Mouse (Mus musculus): ENCODE data around the gene Ccl6. TPM values are rescaled to one million over a fixed set of nuclear protein-coding genes. Genes with fewer than 3 reads are reported as not detected.

Ccl6 gene
- polyA plus RNA-seq, 1 experiment = 218 TPM

DNA sequence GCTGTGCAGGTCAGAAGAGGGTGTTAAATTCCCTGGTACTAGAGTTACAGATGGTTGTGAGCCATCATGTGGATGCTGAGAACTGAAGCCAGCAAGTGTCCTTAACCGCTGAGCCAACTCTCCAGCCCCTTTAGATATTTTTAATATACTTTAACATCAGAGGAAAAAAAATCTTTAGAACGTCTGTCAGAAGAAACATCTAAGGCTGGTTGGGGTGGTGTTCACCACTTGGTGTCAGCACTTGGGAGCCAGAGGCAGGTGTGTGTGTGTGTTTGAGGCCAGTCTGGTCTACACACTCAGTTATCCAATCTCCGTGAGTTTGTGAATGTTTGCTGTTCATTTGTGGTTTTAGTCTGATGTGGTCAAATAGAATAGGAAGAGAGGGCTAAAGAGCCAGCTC lies 13.9 kb downstream of the Ccl6 start:
- peaks cover 2% of the 10 kb centered on the region; the same call in 1 of the 2 replicates for H3K4me1 ChIP-seq (ENCODE audit: control insufficient read depth, insufficient read depth, low read length)
- no peak for TF ChIP-seq POLR2A (IDR thresholded peaks at IDR 0.05; ENCODE audit: borderline replicate concordance, control insufficient read depth, low read depth, low read length)
- no peak for TF ChIP-seq CTCF (IDR thresholded peaks at IDR 0.05; ENCODE audit: control insufficient read depth, insufficient read depth, low read length)
- 32% methylated on average over 3 of the region's 3 CpGs for WGBS
- H3K4me3 ChIP-seq (replicated peaks; ENCODE audit: control insufficient read depth, low read depth, low read length) = no peak overlapping the region
- no peak overlapping the region for H3K27ac ChIP-seq (ENCODE audit: control insufficient read depth, insufficient read depth, low read depth, low read length, poor library complexity)

GRCm38 (mm10) chr11:83578186-83578760 lies 14.6 kb downstream of the Ccl6 start, which contains the start of gene Ccl9:
Gene Ccl9, minus strand, starts transcription at chr11:83578636.
- Histone ChIP-seq H3K27ac (ENCODE audit: control insufficient read depth, insufficient read depth, low read depth, low read length, poor library complexity) (no peak within 1 kb of the TSS), H3K4me1 (ENCODE audit: control insufficient read depth, insufficient read depth, low read length) (peaks cover 2% of the 10 kb centered on the region; the same call in 1 of the 2 replicates), H3K4me3 (replicated peaks; ENCODE audit: control insufficient read depth, low read depth, low read length) (no peak within 1 kb of the TSS)
- 27% methylated on average over 2 of the region's 2 CpGs for WGBS
- TF ChIP-seq CTCF (IDR thresholded peaks at IDR 0.05; ENCODE audit: control insufficient read depth, insufficient read depth, low read length) (no peak), POLR2A (IDR thresholded peaks at IDR 0.05; ENCODE audit: borderline replicate concordance, control insufficient read depth, low read depth, low read length) (no peak)

DNA sequence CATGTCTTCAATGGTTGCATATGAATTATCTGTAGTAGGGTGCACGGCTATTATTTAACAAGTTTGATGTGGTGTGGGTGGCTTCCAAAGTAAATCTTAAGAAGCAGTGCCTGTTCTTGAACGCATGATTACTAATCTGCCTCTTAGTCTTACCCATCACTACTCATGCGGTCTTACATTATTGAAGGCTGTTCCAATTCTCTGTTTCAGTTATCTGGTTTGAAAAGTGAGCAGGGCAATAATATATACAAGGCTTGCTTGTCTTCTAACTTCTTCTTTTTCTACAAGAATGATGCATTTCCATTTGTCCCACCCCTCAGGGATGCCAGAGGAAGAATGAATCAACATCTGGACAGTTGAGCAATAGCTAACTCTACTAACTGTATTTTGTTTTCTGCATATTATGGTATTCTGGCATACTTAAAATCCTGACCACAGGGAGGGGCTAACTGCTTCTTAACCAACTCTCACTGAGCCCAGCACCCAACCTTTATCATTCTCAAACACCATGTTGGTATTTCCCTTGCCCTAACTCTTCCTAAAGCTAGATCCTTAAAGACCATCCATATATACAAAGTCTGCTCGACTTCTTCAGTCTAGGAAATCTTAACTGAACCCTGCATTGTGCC lies 15.8 kb downstream of the Ccl6 start:
- Histone ChIP-seq H3K27ac (ENCODE audit: control insufficient read depth, insufficient read depth, low read depth, low read length, poor library complexity) (no peak overlapping the region), H3K4me1 (ENCODE audit: control insufficient read depth, insufficient read depth, low read length) (peaks cover 5% of the 10 kb centered on the region), H3K4me3 (replicated peaks; ENCODE audit: control insufficient read depth, low read depth, low read length) (no peak overlapping the region)
- 14% methylated on average over 4 of the region's 4 CpGs for WGBS
- TF ChIP-seq POLR2A (IDR thresholded peaks at IDR 0.05; ENCODE audit: borderline replicate concordance, control insufficient read depth, low read depth, low read length) (no peak), CTCF (IDR thresholded peaks at IDR 0.05; ENCODE audit: control insufficient read depth, insufficient read depth, low read length) (no peak)

DNA sequence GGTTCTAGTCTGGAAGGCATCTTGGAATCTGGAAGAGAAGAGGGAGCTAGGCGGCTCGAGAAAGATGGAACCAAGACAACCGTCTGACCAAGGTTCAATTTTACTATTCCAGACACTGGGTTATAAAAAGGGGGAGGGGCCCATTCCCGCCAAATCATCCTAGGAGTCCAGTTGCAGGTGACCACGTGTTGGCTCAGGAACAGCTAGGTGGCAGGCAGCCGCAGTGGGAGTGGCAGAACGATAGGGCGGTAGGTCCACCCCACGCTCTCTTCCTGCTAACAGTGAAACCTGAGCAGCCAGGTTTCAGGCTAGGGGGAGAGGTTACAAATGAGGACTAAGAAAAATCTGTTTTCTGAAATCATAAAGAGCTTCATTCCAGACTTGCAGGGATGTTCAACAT lies 20.1 kb downstream of the Ccl6 start:
- Histone ChIP-seq H3K4me3 (replicated peaks; ENCODE audit: control insufficient read depth, low read depth, low read length) (no peak overlapping the region), H3K27ac (ENCODE audit: control insufficient read depth, insufficient read depth, low read depth, low read length, poor library complexity) (peak overlapping the region; percentile 59), H3K4me1 (ENCODE audit: control insufficient read depth, insufficient read depth, low read length) (peaks cover 18% of the 10 kb centered on the region)
- no peak for TF ChIP-seq CTCF (IDR thresholded peaks at IDR 0.05; ENCODE audit: control insufficient read depth, insufficient read depth, low read length)
- WGBS = 48% methylated on average over 9 of the region's 9 CpGs

DNA sequence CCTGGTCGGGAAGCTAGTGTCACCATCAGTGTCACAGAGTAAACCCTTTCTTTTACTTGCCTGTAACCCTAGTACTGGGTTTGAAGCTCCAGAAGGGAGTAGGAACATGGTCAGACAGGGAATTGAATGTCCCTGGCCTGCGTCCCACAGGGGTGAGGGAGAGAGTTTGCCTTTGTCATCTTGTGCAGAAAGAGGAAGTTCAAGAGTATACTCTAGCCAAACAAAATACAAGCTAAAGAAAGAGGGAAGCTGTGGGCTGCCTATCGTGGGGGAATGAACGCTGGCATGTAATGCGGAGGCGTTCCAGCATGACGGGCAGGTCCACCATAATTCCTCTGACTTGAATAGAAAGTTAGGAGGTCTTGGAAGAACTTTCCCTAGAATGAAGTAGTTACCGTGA lies 20.7 kb downstream of the Ccl6 start:
- no peak for TF ChIP-seq POLR2A (IDR thresholded peaks at IDR 0.05; ENCODE audit: borderline replicate concordance, control insufficient read depth, low read depth, low read length)
- TF ChIP-seq CTCF (IDR thresholded peaks at IDR 0.05; ENCODE audit: control insufficient read depth, insufficient read depth, low read length) = no peak
- H3K4me3 ChIP-seq (replicated peaks; ENCODE audit: control insufficient read depth, low read depth, low read length) = no peak overlapping the region
- peak overlapping the region; percentile 80 for H3K27ac ChIP-seq (ENCODE audit: control insufficient read depth, insufficient read depth, low read depth, low read length, poor library complexity)
- H3K4me1 ChIP-seq (ENCODE audit: control insufficient read depth, insufficient read depth, low read length) = peaks cover 18% of the 10 kb centered on the region
- WGBS = 4% methylated on average over 8 of the region's 8 CpGs

- peaks cover 16% of the 10 kb centered on the region for H3K4me1 ChIP-seq (ENCODE audit: control insufficient read depth, insufficient read depth, low read length)
- no peak for TF ChIP-seq CTCF (IDR thresholded peaks at IDR 0.05; ENCODE audit: control insufficient read depth, insufficient read depth, low read length)
- TF ChIP-seq POLR2A (IDR thresholded peaks at IDR 0.05; ENCODE audit: borderline replicate concordance, control insufficient read depth, low read depth, low read length) = no peak
- H3K4me3 ChIP-seq (replicated peaks; ENCODE audit: control insufficient read depth, low read depth, low read length) = no peak overlapping the region
- peak overlapping the region; percentile 46 for H3K27ac ChIP-seq (ENCODE audit: control insufficient read depth, insufficient read depth, low read depth, low read length, poor library complexity)
- 11% methylated on average over 2 of the region's 2 CpGs for WGBS
These were observed 22.7 kb downstream of the Ccl6 start for GRCm38 (mm10) chr11:83570189-83570588.

- Histone ChIP-seq H3K4me3 (replicated peaks; ENCODE audit: control insufficient read depth, low read depth, low read length) (no peak overlapping the region), H3K27ac (ENCODE audit: control insufficient read depth, insufficient read depth, low read depth, low read length, poor library complexity) (peak overlapping the region; percentile 46; the same call in 1 of the 2 replicates), H3K4me1 (ENCODE audit: control insufficient read depth, insufficient read depth, low read length) (peaks cover 16% of the 10 kb centered on the region)
- no peak for TF ChIP-seq CTCF (IDR thresholded peaks at IDR 0.05; ENCODE audit: control insufficient read depth, insufficient read depth, low read length)
- 16% methylated on average over 7 of the region's 7 CpGs for WGBS
These were observed 23.6 kb downstream of the Ccl6 start for GRCm38 (mm10) chr11:83569249-83569648.

DNA sequence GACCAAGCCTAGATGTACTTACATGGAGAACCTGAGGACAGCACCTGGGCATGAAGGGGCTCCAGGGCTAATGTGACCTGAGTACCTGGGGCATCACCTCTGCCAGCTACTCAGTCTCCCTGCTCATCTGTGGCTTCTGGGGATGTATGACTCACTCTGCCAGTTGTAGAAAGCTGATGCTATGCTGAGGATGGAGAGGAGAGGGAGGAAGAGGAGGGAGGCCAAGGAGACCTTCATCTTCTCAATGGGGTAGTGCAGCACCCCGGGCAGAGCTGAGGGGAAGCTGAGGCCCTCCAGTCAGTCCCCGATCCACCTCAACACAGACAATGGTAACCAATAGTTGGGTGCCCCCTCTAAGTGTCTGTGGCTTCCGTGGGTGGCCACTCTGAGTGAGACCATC lies 24.1 kb downstream of the Ccl6 start:
- no peak for TF ChIP-seq CTCF (IDR thresholded peaks at IDR 0.05; ENCODE audit: control insufficient read depth, insufficient read depth, low read length)
- TF ChIP-seq POLR2A (IDR thresholded peaks at IDR 0.05; ENCODE audit: borderline replicate concordance, control insufficient read depth, low read depth, low read length) = no peak
- Histone ChIP-seq H3K4me1 (ENCODE audit: control insufficient read depth, insufficient read depth, low read length) (peaks cover 16% of the 10 kb centered on the region), H3K27ac (ENCODE audit: control insufficient read depth, insufficient read depth, low read depth, low read length, poor library complexity) (no peak overlapping the region), H3K4me3 (replicated peaks; ENCODE audit: control insufficient read depth, low read depth, low read length) (no peak overlapping the region)
- WGBS = 25% methylated on average over 3 of the region's 3 CpGs

DNA sequence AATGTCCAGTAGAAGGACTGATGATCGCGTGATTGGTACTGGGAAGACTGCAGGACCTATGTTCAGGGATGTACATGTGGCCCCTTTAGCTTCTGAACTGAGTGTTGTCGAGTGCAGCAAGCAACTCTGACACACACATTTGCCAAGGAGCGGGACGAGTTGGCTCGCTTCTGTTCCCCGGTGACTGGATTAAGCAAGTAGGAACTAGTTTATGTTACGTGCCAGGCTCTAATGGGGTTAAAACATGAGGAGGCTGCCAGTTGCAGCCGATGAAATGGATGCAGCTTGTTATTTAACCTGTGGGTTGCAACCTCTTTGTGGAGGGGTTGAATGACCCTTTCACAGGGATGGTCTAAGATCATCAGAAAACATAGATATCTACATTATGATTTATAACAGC lies 24.8 kb downstream of the Ccl6 start:
- Histone ChIP-seq H3K4me3 (replicated peaks; ENCODE audit: control insufficient read depth, low read depth, low read length) (no peak overlapping the region), H3K4me1 (ENCODE audit: control insufficient read depth, insufficient read depth, low read length) (peaks cover 16% of the 10 kb centered on the region), H3K27ac (ENCODE audit: control insufficient read depth, insufficient read depth, low read depth, low read length, poor library complexity) (no peak overlapping the region)
- WGBS = 75% methylated on average over 9 of the region's 9 CpGs
- TF ChIP-seq POLR2A (IDR thresholded peaks at IDR 0.05; ENCODE audit: borderline replicate concordance, control insufficient read depth, low read depth, low read length) (no peak), CTCF (IDR thresholded peaks at IDR 0.05; ENCODE audit: control insufficient read depth, insufficient read depth, low read length) (no peak)
